Mouse (Mus musculus): ENCODE data around the gene Ssh2.
"Not testable (repeated sequence)": the region's sequence is repeated elsewhere in the genome, so short reads cannot be mapped to it uniquely, and the experiment has no call there.

The Ssh2 gene

GRCm38 (mm10) chr11:77240466-77241246, 24.6 kb downstream of the Ssh2 start:
- Histone ChIP-seq H3K4me3 (replicated peaks; ENCODE audit: low read length) (no peak overlapping the region), H3K36me3 (ENCODE audit: insufficient read depth, low read length) (no peaks in the 10 kb centered on the region), H3K4me1 (replicated peaks; ENCODE audit: low read depth, low read length) (no peaks in the 10 kb centered on the region), H3K27me3 (ENCODE audit: insufficient read depth, low read length) (no peaks in the 10 kb centered on the region), H3K9me3 (ENCODE audit: low read length) (no peaks in the 10 kb centered on the region)
- no peak for TF ChIP-seq POU5F1 (IDR thresholded peaks at IDR 0.05; ENCODE audit: borderline replicate concordance, low read length)
- no peak for TF ChIP-seq NANOG (IDR thresholded peaks at IDR 0.05; ENCODE audit: borderline replicate concordance, low read length)
- TF ChIP-seq CTCF (conservative IDR thresholded peaks at IDR 0.05; ENCODE audit: low read length), result no peak

- no peak for TF ChIP-seq POU5F1 (IDR thresholded peaks at IDR 0.05; ENCODE audit: borderline replicate concordance, low read length)
- no peak for TF ChIP-seq NANOG (IDR thresholded peaks at IDR 0.05; ENCODE audit: borderline replicate concordance, low read length)
- TF ChIP-seq CTCF (conservative IDR thresholded peaks at IDR 0.05; ENCODE audit: low read length), result no peak
- no peaks in the 10 kb centered on the region for H3K9me3 ChIP-seq (ENCODE audit: low read length)
- no peak overlapping the region for H3K4me3 ChIP-seq (replicated peaks; ENCODE audit: low read length)
- no peaks in the 10 kb centered on the region for H3K4me1 ChIP-seq (replicated peaks; ENCODE audit: low read depth, low read length)
- no peaks in the 10 kb centered on the region for H3K27me3 ChIP-seq (ENCODE audit: insufficient read depth, low read length)
- no peaks in the 10 kb centered on the region for H3K36me3 ChIP-seq (ENCODE audit: insufficient read depth, low read length)
These were observed 26.8 kb downstream of the Ssh2 start for GRCm38 (mm10) chr11:77242912-77243311.

- H3K4me3 ChIP-seq (replicated peaks; ENCODE audit: low read length), result no peak overlapping the region
- no peaks in the 10 kb centered on the region for H3K4me1 ChIP-seq (replicated peaks; ENCODE audit: low read depth, low read length)
- no peak for TF ChIP-seq POU5F1 (IDR thresholded peaks at IDR 0.05; ENCODE audit: borderline replicate concordance, low read length)
- TF ChIP-seq CTCF (conservative IDR thresholded peaks at IDR 0.05; ENCODE audit: low read length), result no peak
- no peak for TF ChIP-seq NANOG (IDR thresholded peaks at IDR 0.05; ENCODE audit: borderline replicate concordance, low read length)
- no peaks in the 10 kb centered on the region for H3K9me3 ChIP-seq (ENCODE audit: low read length)
- no peaks in the 10 kb centered on the region for H3K36me3 ChIP-seq (ENCODE audit: insufficient read depth, low read length)
- H3K27me3 ChIP-seq (ENCODE audit: insufficient read depth, low read length), result no peaks in the 10 kb centered on the region
These were observed 36.7 kb downstream of the Ssh2 start for GRCm38 (mm10) chr11:77252826-77253225.

GRCm38 (mm10) chr11:77259441-77259840, 43.4 kb downstream of the Ssh2 start:
- no peak overlapping the region for H3K4me3 ChIP-seq (replicated peaks; ENCODE audit: low read length)
- no peaks in the 10 kb centered on the region for H3K36me3 ChIP-seq (ENCODE audit: insufficient read depth, low read length)
- TF ChIP-seq POU5F1 (IDR thresholded peaks at IDR 0.05; ENCODE audit: borderline replicate concordance, low read length) (no peak), CTCF (conservative IDR thresholded peaks at IDR 0.05; ENCODE audit: low read length) (no peak), NANOG (IDR thresholded peaks at IDR 0.05; ENCODE audit: borderline replicate concordance, low read length) (no peak)
- no peaks in the 10 kb centered on the region for H3K27me3 ChIP-seq (ENCODE audit: insufficient read depth, low read length)
- no peaks in the 10 kb centered on the region for H3K4me1 ChIP-seq (replicated peaks; ENCODE audit: low read depth, low read length)
- no peaks in the 10 kb centered on the region for H3K9me3 ChIP-seq (ENCODE audit: low read length)

- H3K36me3 ChIP-seq (ENCODE audit: insufficient read depth, low read length), result no peaks in the 10 kb centered on the region
- no peaks in the 10 kb centered on the region for H3K4me1 ChIP-seq (replicated peaks; ENCODE audit: low read depth, low read length)
- H3K9me3 ChIP-seq (ENCODE audit: low read length), result no peaks in the 10 kb centered on the region
- no peak overlapping the region for H3K4me3 ChIP-seq (replicated peaks; ENCODE audit: low read length)
- TF ChIP-seq POU5F1 (IDR thresholded peaks at IDR 0.05; ENCODE audit: borderline replicate concordance, low read length), result no peak
- TF ChIP-seq NANOG (IDR thresholded peaks at IDR 0.05; ENCODE audit: borderline replicate concordance, low read length), result no peak
- TF ChIP-seq CTCF (conservative IDR thresholded peaks at IDR 0.05; ENCODE audit: low read length), result no peak
- no peaks in the 10 kb centered on the region for H3K27me3 ChIP-seq (ENCODE audit: insufficient read depth, low read length)
These were observed 51.3 kb downstream of the Ssh2 start for GRCm38 (mm10) chr11:77267401-77267800.

GRCm38 (mm10) chr11:77276000-77276399, 59.9 kb downstream of the Ssh2 start:
- no peak for TF ChIP-seq NANOG (IDR thresholded peaks at IDR 0.05; ENCODE audit: borderline replicate concordance, low read length)
- no peak for TF ChIP-seq CTCF (conservative IDR thresholded peaks at IDR 0.05; ENCODE audit: low read length)
- no peak for TF ChIP-seq POU5F1 (IDR thresholded peaks at IDR 0.05; ENCODE audit: borderline replicate concordance, low read length)
- no peak overlapping the region for H3K4me3 ChIP-seq (replicated peaks; ENCODE audit: low read length)

GRCm38 (mm10) chr11:77278538-77278937, 62.5 kb downstream of the Ssh2 start:
- H3K27me3 ChIP-seq (ENCODE audit: insufficient read depth, low read length); H3K4me1 ChIP-seq (replicated peaks; ENCODE audit: low read depth, low read length); H3K36me3 ChIP-seq (ENCODE audit: insufficient read depth, low read length); H3K4me3 ChIP-seq (replicated peaks; ENCODE audit: low read length); H3K9me3 ChIP-seq (ENCODE audit: low read length): not testable (repeated sequence)

More at GRCm38 (mm10) chr11:77276000-77276399, 59.9 kb downstream of the Ssh2 start:
- Histone ChIP-seq H3K27me3 (ENCODE audit: insufficient read depth, low read length) (no peaks in the 10 kb centered on the region), H3K4me1 (replicated peaks; ENCODE audit: low read depth, low read length) (no peaks in the 10 kb centered on the region), H3K9me3 (ENCODE audit: low read length) (no peaks in the 10 kb centered on the region), H3K36me3 (ENCODE audit: insufficient read depth, low read length) (no peaks in the 10 kb centered on the region)

GRCm38 (mm10) chr11:77280219-77280618, 64.1 kb downstream of the Ssh2 start:
- H3K4me1 ChIP-seq (replicated peaks; ENCODE audit: low read depth, low read length), result no peaks in the 10 kb centered on the region
- H3K36me3 ChIP-seq (ENCODE audit: insufficient read depth, low read length), result no peaks in the 10 kb centered on the region
- H3K9me3 ChIP-seq (ENCODE audit: low read length), result no peaks in the 10 kb centered on the region
- no peak overlapping the region for H3K4me3 ChIP-seq (replicated peaks; ENCODE audit: low read length)
- H3K27me3 ChIP-seq (ENCODE audit: insufficient read depth, low read length), result no peaks in the 10 kb centered on the region
- TF ChIP-seq NANOG (IDR thresholded peaks at IDR 0.05; ENCODE audit: borderline replicate concordance, low read length), result no peak
- TF ChIP-seq POU5F1 (IDR thresholded peaks at IDR 0.05; ENCODE audit: borderline replicate concordance, low read length), result no peak
- no peak for TF ChIP-seq CTCF (conservative IDR thresholded peaks at IDR 0.05; ENCODE audit: low read length)

- no peaks in the 10 kb centered on the region for H3K27me3 ChIP-seq (ENCODE audit: insufficient read depth, low read length)
- no peak for TF ChIP-seq POU5F1 (IDR thresholded peaks at IDR 0.05; ENCODE audit: borderline replicate concordance, low read length)
- TF ChIP-seq NANOG (IDR thresholded peaks at IDR 0.05; ENCODE audit: borderline replicate concordance, low read length), result no peak
- TF ChIP-seq CTCF (conservative IDR thresholded peaks at IDR 0.05; ENCODE audit: low read length), result no peak
- H3K4me3 ChIP-seq (replicated peaks; ENCODE audit: low read length), result no peak overlapping the region
- H3K36me3 ChIP-seq (ENCODE audit: insufficient read depth, low read length), result no peaks in the 10 kb centered on the region
- H3K4me1 ChIP-seq (replicated peaks; ENCODE audit: low read depth, low read length), result no peaks in the 10 kb centered on the region
- no peaks in the 10 kb centered on the region for H3K9me3 ChIP-seq (ENCODE audit: low read length)
These were observed 75.4 kb downstream of the Ssh2 start for GRCm38 (mm10) chr11:77291447-77291846.

GRCm38 (mm10) chr11:77293673-77294072, 77.6 kb downstream of the Ssh2 start:
- H3K36me3 ChIP-seq (ENCODE audit: insufficient read depth, low read length); H3K4me1 ChIP-seq (replicated peaks; ENCODE audit: low read depth, low read length); H3K27me3 ChIP-seq (ENCODE audit: insufficient read depth, low read length); H3K4me3 ChIP-seq (replicated peaks; ENCODE audit: low read length); H3K9me3 ChIP-seq (ENCODE audit: low read length): not testable (repeated sequence)
